Mouse (Mus musculus) CH12.LX (cell line): ENCODE data around the gene Pbx3.

Source experiments
- ELF1 ChIP-seq: IDR thresholded peaks from 2 replicates; pipeline ENCODE4 v1.6.1; 2014; ENCODE audit warnings: low read depth, mild to moderate bottlenecking, inconsistent platforms, low read length, improper control_type of control experiment
- MAFK ChIP-seq: IDR thresholded peaks from 2 replicates; pipeline ENCODE4 v1.6.1; 2011; ENCODE audit warnings: low read length, improper control_type of control experiment; ENCODE audit not compliant: insufficient replicate concordance
- MYC ChIP-seq: IDR thresholded peaks from 2 replicates; pipeline ENCODE4 v1.6.1; 2011; ENCODE audit warnings: low read depth, mild to moderate bottlenecking, improper control_type of control experiment, low read length

- TF ChIP-seq ELF1 (no peak), MYC (no peak), MAFK (no peak)
Observed at GRCm38 (mm10) chr2:34204797-34205196, 168.1 kb downstream of the Pbx3 start.
